Mouse (Mus musculus) liver, embryonic 14.5 days (tissue): ENCODE data around the gene Klf16.

Experiments
- CTCF ChIP-seq: IDR thresholded peaks from 2 replicates; pipeline ENCODE4 v1.5.1; 2016; ENCODE audit warnings: antibody characterized with exemption, low read depth, control low read depth
- EP300 ChIP-seq: IDR thresholded peaks from 2 replicates; pipeline ENCODE4 v1.6.1; 2016; ENCODE audit warnings: antibody characterized with exemption, low read depth

GRCm38 (mm10) chr10:80576351-80577194, 548 bp downstream of the Klf16 start:
- peak; percentile 26; the same call in 1 of the 2 replicates for TF ChIP-seq CTCF
- no peak for TF ChIP-seq EP300
